Mouse (Mus musculus) heart, adult 2 months (tissue): ENCODE data around the gene Gm5136.

Source experiments
- CTCF ChIP-seq: fragments of 200-600 bp; IDR thresholded peaks from 2 replicates; pipeline ENCODE4 v1.8.1; 2022; ENCODE audit warnings: antibody characterized with exemption, mild to moderate bottlenecking, moderate library complexity
- EP300 ChIP-seq: fragments of 200-500 bp; IDR thresholded peaks from 2 replicates; pipeline ENCODE4 v1.6.1; 2011; ENCODE audit warnings: low read depth, low read length, control low read depth; ENCODE audit not compliant: insufficient read depth
- POLR2A ChIP-seq: fragments of 200-500 bp; IDR thresholded peaks from 2 replicates; pipeline ENCODE4 v1.6.1; 2011; ENCODE audit warnings: mild to moderate bottlenecking, low read depth, low read length, control low read depth; ENCODE audit not compliant: insufficient read depth

DNA sequence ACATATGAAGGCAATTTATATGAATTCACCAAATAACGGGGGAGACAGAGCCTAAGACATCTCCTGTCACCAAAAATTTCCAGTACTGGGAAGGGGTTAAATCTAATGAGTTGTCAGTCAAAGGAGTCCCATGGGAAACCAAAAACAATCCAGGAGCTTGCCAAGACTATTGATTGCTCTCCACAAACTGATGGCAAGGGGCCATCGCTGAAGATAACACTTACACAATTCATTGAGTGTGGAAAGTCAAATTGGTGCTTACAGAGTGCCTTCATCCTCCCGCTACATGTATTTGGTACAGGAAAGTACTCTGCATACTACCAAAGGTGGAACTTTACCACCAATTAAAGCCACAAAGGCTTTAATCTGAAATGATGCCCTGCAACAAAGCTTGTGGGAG lies 5.7 kb upstream of the Gm5136 start:
- TF ChIP-seq POLR2A, result no peak
- TF ChIP-seq CTCF, result no peak
- no peak for TF ChIP-seq EP300
